Mouse (Mus musculus): Measurements from ENCODE around the gene Slc25a10. TPM values are rescaled to one million over a fixed set of nuclear protein-coding genes. Genes with fewer than 3 reads are reported as not detected.
A peak's percentile ranks its signal among the peaks of the same experiment; 100 is the strongest.
"Not testable (repeated sequence)": the region's sequence is repeated elsewhere in the genome, so short reads cannot be mapped to it uniquely, and the experiment has no call there.

The Slc25a10 gene
- polyA plus RNA-seq, 1 experiment, result 22.4 TPM

GRCm38 (mm10) chr11:120507611-120508289, 16.1 kb downstream of the Slc25a10 start:
- no peak for TF ChIP-seq CTCF (IDR thresholded peaks at IDR 0.05; ENCODE audit: borderline replicate concordance, insufficient read depth, low read length)
- no peak for TF ChIP-seq POLR2A (IDR thresholded peaks at IDR 0.05; ENCODE audit: low read depth, low read length)
- Histone ChIP-seq H3K4me3 (ENCODE audit: insufficient read depth, low read length) (no peak overlapping the region), H3K27ac (ENCODE audit: insufficient read depth, low read length) (no peak overlapping the region), H3K4me1 (ENCODE audit: control insufficient read depth, insufficient read depth, low read length) (peaks cover 5% of the 10 kb centered on the region; the same call in 1 of the 2 replicates)

DNA sequence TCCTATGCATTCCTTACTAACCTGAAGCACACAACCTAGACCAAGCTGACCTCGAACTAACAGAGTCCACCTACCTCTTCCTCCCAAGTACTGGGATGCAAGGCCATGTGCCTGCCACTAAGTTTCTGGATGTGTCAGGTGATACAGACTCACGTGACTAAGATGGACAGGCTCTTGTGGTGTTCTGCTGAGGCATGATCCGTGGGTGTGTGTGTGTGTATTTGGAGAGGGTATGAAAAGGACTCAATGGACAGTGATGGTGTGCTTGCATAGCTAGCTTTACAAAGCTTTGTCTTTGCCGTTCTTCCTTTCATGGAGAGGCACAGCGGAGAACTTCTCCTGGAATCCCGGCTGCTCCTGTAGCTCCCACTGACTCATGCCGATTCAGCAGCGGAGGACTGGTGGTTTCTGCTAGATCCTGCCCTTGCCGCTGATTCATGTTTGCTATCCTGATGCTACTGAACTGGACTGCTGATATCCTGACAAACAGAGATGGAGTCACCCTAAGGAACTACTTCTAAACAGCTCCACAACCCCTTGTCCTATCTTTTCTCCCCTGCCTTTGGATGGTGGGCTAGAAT, 16.7 kb downstream of the Slc25a10 start:
- TF ChIP-seq CTCF (IDR thresholded peaks at IDR 0.05; ENCODE audit: borderline replicate concordance, insufficient read depth, low read length) (no peak), POLR2A (IDR thresholded peaks at IDR 0.05; ENCODE audit: low read depth, low read length) (no peak)
- Histone ChIP-seq H3K27ac (ENCODE audit: insufficient read depth, low read length) (no peak overlapping the region), H3K4me3 (ENCODE audit: insufficient read depth, low read length) (no peak overlapping the region), H3K4me1 (ENCODE audit: control insufficient read depth, insufficient read depth, low read length) (peaks cover 5% of the 10 kb centered on the region; the same call in 1 of the 2 replicates)

DNA sequence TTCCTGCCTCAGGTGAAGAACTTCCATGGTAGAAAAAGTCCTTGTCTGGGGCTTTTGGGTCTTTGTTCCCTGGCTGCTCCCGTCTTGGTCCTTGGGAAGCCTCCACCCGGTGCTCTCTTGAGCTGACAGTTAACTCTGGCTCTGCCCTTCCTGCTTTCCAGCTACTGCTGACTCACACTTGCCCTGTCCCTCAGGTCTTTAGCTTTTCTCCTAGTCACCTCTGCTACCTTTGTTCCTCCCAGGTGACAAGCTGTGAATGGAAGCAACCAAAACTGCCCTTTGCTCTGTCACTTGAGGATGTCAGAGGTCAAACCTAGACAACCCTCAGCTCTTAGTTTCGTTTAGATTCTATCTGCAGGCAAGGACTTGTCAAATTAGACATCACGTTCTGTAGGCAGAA, 18.3 kb downstream of the Slc25a10 start:
- H3K4me1 ChIP-seq (ENCODE audit: control insufficient read depth, insufficient read depth, low read length), result peaks cover 5% of the 10 kb centered on the region; the same call in 1 of the 2 replicates
- TF ChIP-seq POLR2A (IDR thresholded peaks at IDR 0.05; ENCODE audit: low read depth, low read length), result no peak
- TF ChIP-seq CTCF (IDR thresholded peaks at IDR 0.05; ENCODE audit: borderline replicate concordance, insufficient read depth, low read length), result no peak
- no peak overlapping the region for H3K4me3 ChIP-seq (ENCODE audit: insufficient read depth, low read length)
- H3K27ac ChIP-seq (ENCODE audit: insufficient read depth, low read length), result no peak overlapping the region

DNA sequence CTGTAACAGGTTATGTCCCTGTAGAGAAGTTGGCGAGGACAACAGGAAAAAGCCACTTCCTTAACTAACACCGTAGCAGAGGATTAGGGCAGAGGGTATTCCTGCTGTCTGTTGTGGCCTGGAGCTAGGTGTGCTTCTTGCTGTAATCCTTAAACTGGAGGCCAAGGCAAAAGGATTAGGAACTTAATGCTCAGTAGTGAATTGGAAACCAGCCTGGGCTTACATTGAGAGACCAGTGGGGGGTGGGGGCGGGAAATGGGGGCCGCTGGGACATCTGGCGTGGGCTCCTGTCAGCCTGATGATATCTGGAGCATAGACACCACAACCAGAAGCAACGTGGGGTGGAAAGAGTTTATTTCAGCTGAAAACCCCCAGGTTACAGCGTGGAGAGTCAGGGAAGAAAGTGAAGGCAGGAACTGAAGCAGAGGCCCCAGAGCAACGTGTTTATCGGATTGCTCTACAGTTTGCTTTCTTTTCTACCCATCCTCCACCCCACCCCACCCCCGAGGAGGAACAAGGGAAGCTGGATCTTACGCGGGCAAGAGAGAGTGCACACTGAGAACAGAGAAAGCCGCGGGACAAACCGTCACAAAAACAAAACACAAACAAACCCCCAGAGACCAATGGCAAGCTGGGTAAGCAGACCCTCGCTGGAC, 18.9 kb downstream of the Slc25a10 start:
- TF ChIP-seq CTCF (IDR thresholded peaks at IDR 0.05; ENCODE audit: borderline replicate concordance, insufficient read depth, low read length) (no peak), POLR2A (IDR thresholded peaks at IDR 0.05; ENCODE audit: low read depth, low read length) (no peak)
- H3K4me1 ChIP-seq (ENCODE audit: control insufficient read depth, insufficient read depth, low read length), result peaks cover 5% of the 10 kb centered on the region; the same call in 1 of the 2 replicates
- no peak overlapping the region for H3K27ac ChIP-seq (ENCODE audit: insufficient read depth, low read length)
- no peak overlapping the region for H3K4me3 ChIP-seq (ENCODE audit: insufficient read depth, low read length)

DNA sequence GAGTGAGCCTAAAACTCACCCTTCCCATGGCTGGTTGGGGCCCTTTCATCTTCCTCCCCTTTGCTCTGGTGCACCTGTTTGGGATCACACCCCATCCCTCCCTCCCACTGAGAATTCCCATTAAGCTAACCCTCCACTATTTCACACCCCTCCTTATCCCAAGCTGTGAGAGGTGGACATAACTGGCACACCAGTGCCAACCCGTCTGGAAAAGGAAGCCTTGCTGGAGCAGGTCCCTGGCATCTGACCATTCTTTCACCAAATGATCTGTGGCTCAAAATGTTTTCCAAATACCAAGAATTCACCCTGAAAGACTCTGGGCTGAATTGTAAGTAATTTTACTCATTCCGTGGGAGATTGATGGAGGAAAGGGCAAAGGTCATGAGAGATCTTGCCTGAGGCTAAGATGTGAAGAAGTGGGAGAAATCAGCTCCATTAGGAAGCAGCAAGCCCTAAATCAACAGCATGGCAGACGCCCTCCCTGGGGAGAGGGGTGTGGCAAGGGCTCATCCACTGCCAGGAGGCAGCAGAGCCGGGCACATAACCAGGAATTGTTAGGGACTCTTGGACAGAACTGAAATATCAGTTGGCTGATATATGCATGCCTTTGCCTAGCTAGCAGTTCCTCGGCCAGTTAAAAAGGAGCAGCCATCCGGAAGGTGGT, 21.3 kb downstream of the Slc25a10 start:
- TF ChIP-seq POLR2A (IDR thresholded peaks at IDR 0.05; ENCODE audit: low read depth, low read length), result no peak
- TF ChIP-seq CTCF (IDR thresholded peaks at IDR 0.05; ENCODE audit: borderline replicate concordance, insufficient read depth, low read length), result no peak
- H3K4me1 ChIP-seq (ENCODE audit: control insufficient read depth, insufficient read depth, low read length), result peaks cover 5% of the 10 kb centered on the region; the same call in 1 of the 2 replicates
- H3K4me3 ChIP-seq (ENCODE audit: insufficient read depth, low read length), result no peak overlapping the region
- no peak overlapping the region for H3K27ac ChIP-seq (ENCODE audit: insufficient read depth, low read length)

- H3K27ac ChIP-seq (ENCODE audit: insufficient read depth, low read length); H3K4me1 ChIP-seq (ENCODE audit: control insufficient read depth, insufficient read depth, low read length); H3K4me3 ChIP-seq (ENCODE audit: insufficient read depth, low read length): not testable (repeated sequence)
Measured at GRCm38 (mm10) chr11:120514262-120514661, 22.6 kb downstream of the Slc25a10 start.

DNA sequence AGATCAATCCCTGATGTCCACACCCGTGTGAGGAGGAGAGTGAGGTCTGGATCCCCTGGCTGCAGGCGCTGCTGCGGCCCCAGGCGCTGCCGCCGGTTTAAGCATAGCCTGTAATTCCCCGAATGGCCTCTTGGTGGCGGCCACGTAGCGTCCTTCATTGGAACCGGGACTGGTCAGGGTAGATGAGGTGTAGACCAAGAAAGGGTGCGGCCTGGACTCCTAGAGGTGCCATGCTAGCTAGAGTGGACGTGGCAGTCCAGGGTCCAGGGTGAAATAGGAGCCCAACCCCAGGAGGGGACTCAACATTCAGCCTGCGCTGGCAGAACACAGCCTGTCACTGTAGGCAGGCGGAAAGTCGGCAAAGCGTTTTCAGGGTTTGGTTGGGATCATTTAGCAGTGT, 24.0 kb downstream of the Slc25a10 start:
- Histone ChIP-seq H3K27ac (ENCODE audit: insufficient read depth, low read length) (no peak overlapping the region), H3K4me3 (ENCODE audit: insufficient read depth, low read length) (no peak overlapping the region), H3K4me1 (ENCODE audit: control insufficient read depth, insufficient read depth, low read length) (peaks cover 3% of the 10 kb centered on the region; the same call in 1 of the 2 replicates)
- no peak for TF ChIP-seq POLR2A (IDR thresholded peaks at IDR 0.05; ENCODE audit: low read depth, low read length)
- peak; percentile 82 for TF ChIP-seq CTCF (IDR thresholded peaks at IDR 0.05; ENCODE audit: borderline replicate concordance, insufficient read depth, low read length)

- H3K27ac ChIP-seq (ENCODE audit: insufficient read depth, low read length), result no peak overlapping the region
- TF ChIP-seq CTCF (IDR thresholded peaks at IDR 0.05; ENCODE audit: borderline replicate concordance, insufficient read depth, low read length), result no peak
- no peak for TF ChIP-seq POLR2A (IDR thresholded peaks at IDR 0.05; ENCODE audit: low read depth, low read length)
Measured at GRCm38 (mm10) chr11:120517147-120517546, 25.5 kb downstream of the Slc25a10 start.

GRCm38 (mm10) chr11:120518027-120518426, 26.4 kb downstream of the Slc25a10 start:
- no peak overlapping the region for H3K27ac ChIP-seq (ENCODE audit: insufficient read depth, low read length)
- no peak overlapping the region for H3K4me3 ChIP-seq (ENCODE audit: insufficient read depth, low read length)
- TF ChIP-seq CTCF (IDR thresholded peaks at IDR 0.05; ENCODE audit: borderline replicate concordance, insufficient read depth, low read length) (no peak), POLR2A (IDR thresholded peaks at IDR 0.05; ENCODE audit: low read depth, low read length) (no peak)
- H3K4me1 ChIP-seq (ENCODE audit: control insufficient read depth, insufficient read depth, low read length), result peaks cover 3% of the 10 kb centered on the region; the same call in 1 of the 2 replicates

More at GRCm38 (mm10) chr11:120517147-120517546, 25.5 kb downstream of the Slc25a10 start:
- no peak overlapping the region for H3K4me3 ChIP-seq (ENCODE audit: insufficient read depth, low read length)
- peaks cover 3% of the 10 kb centered on the region; the same call in 1 of the 2 replicates for H3K4me1 ChIP-seq (ENCODE audit: control insufficient read depth, insufficient read depth, low read length)
